20 mouse cellular contexts compared by ENCODE assay signal in genomic region chr5:140183387-140183786, GRCm38 (mm10).
DNase-seq lines count a peak whose midpoint lies in the region; ATAC-seq and TF ChIP-seq lines count a peak whose summit lies in the region.
"Had no signal": no experiment of that assay in that cellular context is flagged by ENCODE, and none has a peak within 500 bp of the region (broad histone marks: within the 10 kb centered on the region; RNA-seq: fewer than 3 reads in every experiment).

No protein-coding gene starts in this region.

- no peak for DNase-seq in frontal cortex, postnatal 25 days (ENCODE audit: low spot score in 2 of 2)
- DNase-seq in left cerebral cortex, adult 2 months (ENCODE audit: extremely low spot score in 1 of 2, low spot score in 2 of 2), result no peak
- no peak for DNase-seq in left cerebral cortex, adult 8-10 months (ENCODE audit: low spot score in 2 of 2)
- DNase-seq in brain, adult 2 months (ENCODE audit: low read depth, low spot score), result peak; percentile 46
- DNase-seq in right cerebral cortex, adult 2 months (ENCODE audit: low spot score in 2 of 2), result peak; percentile 16 to 27
- no peak for DNase-seq in urinary bladder, adult 18-20 months (ENCODE audit: low spot score in 2 of 2)
- DNase-seq in stomach, postnatal 0 days (ENCODE audit: low spot score), result no peak
- DNase-seq: adrenal gland, postnatal 10 days; cerebellum, adult 11-12 months; cerebellum, adult 9-10 months; cerebellum, postnatal 25 days; gastrocnemius, postnatal 10 days; heart, postnatal 36 days had no signal

- no peak overlapping the region for H3K9ac ChIP-seq in stomach, postnatal 0 days (ENCODE audit: low read length)
- H3K9ac ChIP-seq: embryonic facial prominence, embryonic 15.5 days; heart, embryonic 13.5 days had no signal

- no peaks in the 10 kb centered on the region for H3K4me1 ChIP-seq in stomach, postnatal 0 days (replicated peaks; ENCODE audit: control insufficient read depth, insufficient read depth)

- no peak overlapping the region for H3K4me2 ChIP-seq in stomach, postnatal 0 days (replicated peaks; ENCODE audit: low read depth)
- H3K4me2 ChIP-seq: embryonic facial prominence, embryonic 15.5 days; heart, embryonic 13.5 days had no signal

- no peak for TF ChIP-seq CTCF in left cerebral cortex, adult 2 months (IDR thresholded peaks at IDR 0.05)
- TF ChIP-seq CTCF in stomach, postnatal 0 days (IDR thresholded peaks at IDR 0.05; ENCODE audit: low read depth), result no peak

- H3K9me3 ChIP-seq in stomach, postnatal 0 days (ENCODE audit: control insufficient read depth, low read length), result no peaks in the 10 kb centered on the region
- H3K9me3 ChIP-seq: embryonic facial prominence, embryonic 15.5 days; forebrain, embryonic 10.5 days; heart, embryonic 13.5 days had no signal

- H3K27ac ChIP-seq in left cerebral cortex, adult 2 months, result 0 out of 2 replicates have a peak overlapping the region, but pooled peaks have one; percentile 11
- no peak overlapping the region for H3K27ac ChIP-seq in stomach, postnatal 0 days (replicated peaks)
- H3K27ac ChIP-seq: embryonic facial prominence, embryonic 15.5 days; forebrain, embryonic 10.5 days; heart, embryonic 13.5 days; hindbrain, postnatal 0 days had no signal

- no peak overlapping the region for H3K4me3 ChIP-seq in left cerebral cortex, adult 2 months
- H3K4me3 ChIP-seq in stomach, postnatal 0 days (ENCODE audit: low read depth, low read length), result no peak overlapping the region
- H3K4me3 ChIP-seq: embryonic facial prominence, embryonic 15.5 days; erythroblast, embryonic 14.5 days; forebrain, embryonic 10.5 days; heart, embryonic 13.5 days had no signal

- H3K36me3 ChIP-seq in stomach, postnatal 0 days (ENCODE audit: control insufficient read depth, insufficient read depth, low read length), result no peaks in the 10 kb centered on the region
- H3K36me3 ChIP-seq: embryonic facial prominence, embryonic 15.5 days; heart, embryonic 13.5 days had no signal

- TF ChIP-seq EP300 in stomach, postnatal 0 days (optimal IDR thresholded peaks at IDR 0.05), result no peak

- peak; percentile 89 for ATAC-seq in frontal cortex, adult (ENCODE audit: low TSS enrichment)
- no peak for ATAC-seq in stomach, postnatal 0 days (ENCODE audit: low FRiP score, low TSS enrichment)
- ATAC-seq: forebrain, embryonic 14.5 days; hindbrain, postnatal 0 days had no signal

- intact Hi-C loops in left cerebral cortex, adult 2 months (cut with DNase I), result no loop called here

- H3K27me3 ChIP-seq in stomach, postnatal 0 days (ENCODE audit: control insufficient read depth, insufficient read depth, low read length), result no peaks in the 10 kb centered on the region
- H3K27me3 ChIP-seq: embryonic facial prominence, embryonic 15.5 days; heart, embryonic 13.5 days had no signal

- WGBS in stomach, postnatal 0 days, result 75% methylated on average over 7 of the region's 7 CpGs

Comparison
In these comparisons a context has a peak if more than half of its experiments do, and no peak if none do; other contexts are left out.
1. DNase-seq: peak in brain, adult 2 months (single experiment) and right cerebral cortex, adult 2 months (2 of 2); none in frontal cortex, postnatal 25 days (0 of 2), left cerebral cortex, adult 2 months (0 of 2), left cerebral cortex, adult 8-10 months (0 of 2), urinary bladder, adult 18-20 months (0 of 2) and stomach, postnatal 0 days (single experiment).